Mouse (Mus musculus) heart, postnatal 10 days (tissue): ENCODE measurements at regions not wholly inside any gene's neighbourhood (a gene's known extent, or its start where the extent isn't known, plus 50 kb on each side); places are given as distances from the start of the nearest gene placed in this dataset.
A peak's percentile ranks its signal among the peaks of the same experiment; 100 is the strongest.

Experiments used
- DNase-seq, 2 experiments: peaks; one replicate each; pipeline ENCODE4 v3.0.0; 2021
- intact Hi-C: fragments of 180-260 bp; cut with DNase I; formaldehyde crosslinking; loops from one replicate; pipeline ENCODE4 v1.15.1; 2025

GRCm38 (mm10) chr5:80766591-80766990 lies 253.3 kb upstream of the Adgrl3 start:
- DNase-seq = no peak
- intact Hi-C loops = no loop called here

GRCm38 (mm10) chr5:80783892-80784291 lies 236.0 kb upstream of the Adgrl3 start:
- intact Hi-C loops = no loop called here
- DNase-seq = no peak

GRCm38 (mm10) chr5:80784746-80785145 lies 235.2 kb upstream of the Adgrl3 start:
- DNase-seq = no peak
- intact Hi-C loops = no loop called here

- intact Hi-C loops = no loop called here
- no peak for DNase-seq
These were observed 228.3 kb upstream of the Adgrl3 start for GRCm38 (mm10) chr5:80791658-80792057.

GRCm38 (mm10) chr5:80799777-80800176 lies 220.2 kb upstream of the Adgrl3 start:
- intact Hi-C loops = no loop called here
- no peak for DNase-seq

GRCm38 (mm10) chr5:80812917-80813316 lies 207.0 kb upstream of the Adgrl3 start:
- intact Hi-C loops = no loop called here
- DNase-seq = no peak

- intact Hi-C loops = no loop called here
These were observed 200.7 kb upstream of the Adgrl3 start for GRCm38 (mm10) chr5:80819208-80819607.

GRCm38 (mm10) chr5:80842531-80842930 lies 177.4 kb upstream of the Adgrl3 start:
- intact Hi-C loops = no loop called here

More at GRCm38 (mm10) chr5:80819208-80819607, 200.7 kb upstream of the Adgrl3 start:
- DNase-seq = no peak

GRCm38 (mm10) chr5:80855034-80855433 lies 164.9 kb upstream of the Adgrl3 start:
- intact Hi-C loops = no loop called here
- no peak for DNase-seq

More at GRCm38 (mm10) chr5:80842531-80842930, 177.4 kb upstream of the Adgrl3 start:
- no peak for DNase-seq

GRCm38 (mm10) chr5:80876600-80876999 lies 143.3 kb upstream of the Adgrl3 start:
- intact Hi-C loops = no loop called here

GRCm38 (mm10) chr5:80898230-80898629 lies 121.7 kb upstream of the Adgrl3 start:
- no peak for DNase-seq
- intact Hi-C loops = no loop called here

More at GRCm38 (mm10) chr5:80876600-80876999, 143.3 kb upstream of the Adgrl3 start:
- DNase-seq = no peak

- DNase-seq = no peak
- intact Hi-C loops = no loop called here
These were observed 111.2 kb upstream of the Adgrl3 start for GRCm38 (mm10) chr5:80908771-80909170.

GRCm38 (mm10) chr5:80938791-80939190 lies 81.1 kb upstream of the Adgrl3 start:
- intact Hi-C loops = no loop called here
- DNase-seq = no peak

- no peak for DNase-seq
- intact Hi-C loops = no loop called here
These were observed 67.9 kb upstream of the Adgrl3 start for GRCm38 (mm10) chr5:80951861-80952599.

GRCm38 (mm10) chr5:80952600-80953218 lies 67.2 kb upstream of the Adgrl3 start:
- intact Hi-C loops = no loop called here
- DNase-seq = peak in 1 of 2 experiments; percentile 1
